Mouse (Mus musculus) hindbrain, embryonic 15.5 days (tissue): ENCODE results near the gene Gm13723. TPM values are rescaled to one million over a fixed set of nuclear protein-coding genes. Genes with fewer than 3 reads are reported as not detected.

Source experiments
- ATAC-seq: fragments of 200-750 bp; cut with Nextera tagmentation; 2 replicates; pipeline ENCODE4 v1.8.0; 2017; ENCODE audit warnings: low read depth, moderate number of reproducible peaks, moderate TSS enrichment; ENCODE audit not compliant: low FRiP score
- H3K27ac ChIP-seq: fragments of 300-500 bp; sonication (generic); replicated peaks from 2 replicates; pipeline ENCODE4 v1.5.1; 2015; ENCODE audit warnings: mild to moderate bottlenecking, inconsistent platforms
- H3K27me3 ChIP-seq: fragments of 300-500 bp; sonication (generic); 2 replicates; pipeline ENCODE4 v1.6.1; 2015; ENCODE audit warnings: control low read depth, inconsistent platforms
- H3K36me3 ChIP-seq: fragments of 300-500 bp; sonication (generic); 2 replicates; pipeline ENCODE4 v1.6.1; 2015; ENCODE audit warnings: control low read depth, inconsistent platforms
- H3K4me1 ChIP-seq: fragments of 300-500 bp; sonication (generic); replicated peaks from 2 replicates; pipeline ENCODE4 v1.6.1; 2015; ENCODE audit warnings: control low read depth, inconsistent platforms
- H3K4me2 ChIP-seq: fragments of 300-500 bp; sonication (generic); 2 replicates; pipeline ENCODE4 v1.6.1; 2015; ENCODE audit warnings: moderate library complexity, mild to moderate bottlenecking, inconsistent platforms
- H3K4me3 ChIP-seq: fragments of 300-500 bp; sonication (generic); 2 replicates; pipeline ENCODE4 v1.5.1; 2015; ENCODE audit warnings: mild to moderate bottlenecking, inconsistent platforms
- H3K9ac ChIP-seq: fragments of 300-500 bp; sonication (generic); 2 replicates; pipeline ENCODE4 v1.6.1; 2015; ENCODE audit warnings: inconsistent platforms
- H3K9me3 ChIP-seq: fragments of 300-500 bp; sonication (generic); 2 replicates; pipeline ENCODE4 v1.6.1; 2016; ENCODE audit warnings: control low read depth, inconsistent platforms
- WGBS: fragments of 180-500 bp; shearing (Covaris S2); methylation state at CpG from one replicate; pipeline ENCODE4 v1.1.7; 2015; 5-methylcytosine and 5-hydroxymethylcytosine counted together
- polyA plus RNA-seq: library from polyadenylated mRNA; unstranded; fragments of >200 nt; fragmentation: Nextera tagmentation; extraction: Ambion mirVana; gene quantifications from 2 replicates; pipeline ENCODE4 v1.2.1, GENCODE M21; 2015

Gene Gm13723
- polyA plus RNA-seq, result not detected in 2 replicates

GRCm38 (mm10) chr2:86874702-86875101, at the start of gene Gm13723:
Gene Gm13723, minus strand, starts transcription at chr2:86874802.
- H3K27ac ChIP-seq, result no peak within 1 kb of the TSS
- H3K4me1 ChIP-seq, result no peaks in the 10 kb centered on the region
- H3K4me3 ChIP-seq, result no peak within 1 kb of the TSS
- no peak within 1 kb of the TSS for H3K4me2 ChIP-seq
- ATAC-seq, result no peak
- no peaks in the 10 kb centered on the region for H3K36me3 ChIP-seq
- no peak within 1 kb of the TSS for H3K9ac ChIP-seq
- H3K27me3 ChIP-seq, result no peaks in the 10 kb centered on the region
- WGBS, result 59% methylated on average over 1 of the region's 1 CpGs
- no peaks in the 10 kb centered on the region for H3K9me3 ChIP-seq

DNA sequence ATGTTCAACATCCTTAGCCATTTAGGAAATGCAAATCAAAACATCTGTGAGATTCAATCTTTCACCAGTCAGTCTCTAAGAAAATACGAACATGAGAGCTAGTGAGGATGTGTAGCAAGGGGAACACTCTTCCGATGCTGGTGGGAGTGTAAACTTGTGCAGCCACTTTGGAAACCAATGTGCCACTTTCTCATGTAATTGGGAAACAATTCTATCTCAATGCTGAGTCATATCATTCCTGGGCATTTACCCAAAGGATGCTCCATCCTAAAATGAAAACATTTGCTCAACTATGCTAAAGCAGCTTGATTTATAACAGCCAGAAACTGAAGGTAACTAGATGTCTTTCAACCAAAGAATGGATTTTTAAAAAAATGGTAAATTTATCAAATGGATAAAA, 31.0 kb upstream of the Gm13723 start:
- H3K9ac ChIP-seq, result no peak overlapping the region
- H3K36me3 ChIP-seq, result no peaks in the 10 kb centered on the region
- H3K4me1 ChIP-seq, result no peaks in the 10 kb centered on the region
- H3K4me3 ChIP-seq, result no peak overlapping the region
- no peak overlapping the region for H3K27ac ChIP-seq
- 93% methylated on average over 2 of the region's 2 CpGs for WGBS
- H3K27me3 ChIP-seq, result no peaks in the 10 kb centered on the region
- no peaks in the 10 kb centered on the region for H3K9me3 ChIP-seq
- no peak overlapping the region for H3K4me2 ChIP-seq
- ATAC-seq, result no peak

DNA sequence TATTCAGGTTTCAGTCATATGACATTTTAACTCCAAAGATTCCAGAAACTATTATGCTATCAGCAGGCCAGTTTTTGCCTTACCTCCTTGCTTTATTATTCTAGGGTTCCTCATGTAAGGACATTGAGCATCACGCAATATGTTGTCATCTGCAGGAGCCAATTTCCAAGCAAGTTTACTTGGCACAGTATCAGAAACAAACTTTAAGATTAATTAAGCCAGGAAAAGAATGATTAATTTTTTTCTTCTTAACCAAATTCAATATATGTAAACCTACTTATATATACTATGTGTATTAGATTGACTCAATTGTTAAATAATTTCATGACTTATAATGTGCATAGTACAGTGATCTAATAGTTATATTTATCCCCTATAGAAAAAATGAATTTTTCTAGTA, 17.5 kb upstream of the Gm13723 start, which contains the start of gene Olfr1097:
Olfr1097 (minus strand) TSS at position 101 of the 400 bp plus-strand sequence.
- ATAC-seq, result no peak
- Histone ChIP-seq H3K4me2 (no peak within 1 kb of the TSS), H3K27me3 (no peaks in the 10 kb centered on the region), H3K27ac (no peak within 1 kb of the TSS), H3K36me3 (no peaks in the 10 kb centered on the region), H3K4me1 (no peaks in the 10 kb centered on the region), H3K4me3 (no peak within 1 kb of the TSS), H3K9me3 (no peaks in the 10 kb centered on the region), H3K9ac (no peak within 1 kb of the TSS)
- 91% methylated on average over 1 of the region's 1 CpGs for WGBS

GRCm38 (mm10) chr2:86851596-86851995, 23.0 kb downstream of the Gm13723 start, which contains the start of gene Olfr1095:
Gene Olfr1095, minus strand, starts transcription at chr2:86851696.
- no peak for ATAC-seq
- Histone ChIP-seq H3K27ac (no peak within 1 kb of the TSS), H3K36me3 (no peaks in the 10 kb centered on the region), H3K4me1 (no peaks in the 10 kb centered on the region), H3K4me2 (no peak within 1 kb of the TSS), H3K4me3 (no peak within 1 kb of the TSS), H3K9me3 (no peaks in the 10 kb centered on the region), H3K27me3 (no peaks in the 10 kb centered on the region), H3K9ac (no peak within 1 kb of the TSS)
- 91% methylated on average over 3 of the region's 3 CpGs for WGBS

DNA sequence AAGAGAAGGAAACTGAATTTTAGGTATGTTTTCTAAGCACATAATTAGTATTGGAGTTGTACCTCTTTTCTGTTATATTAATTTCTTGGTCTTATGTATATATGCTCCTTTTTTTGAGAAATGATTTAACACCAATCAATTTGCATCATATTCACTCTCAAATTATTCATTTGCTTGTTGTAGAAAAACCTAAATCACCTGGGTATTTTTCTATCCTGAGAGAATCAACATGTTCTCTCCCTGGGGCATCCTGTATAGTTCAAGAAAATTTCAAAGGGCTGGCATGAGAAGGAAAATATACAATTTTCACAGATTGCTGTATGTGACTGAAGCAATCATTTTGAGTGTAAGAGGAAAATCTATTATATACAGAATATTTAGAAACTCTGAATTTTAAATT, 50.2 kb downstream of the Gm13723 start, which contains the start of gene Olfr1094:
Olfr1094 (plus strand) TSS at position 301 of the 400 bp plus-strand sequence.
- no peak within 1 kb of the TSS for H3K4me2 ChIP-seq
- no peak within 1 kb of the TSS for H3K4me3 ChIP-seq
- H3K27me3 ChIP-seq, result no peaks in the 10 kb centered on the region
- H3K9me3 ChIP-seq, result no peaks in the 10 kb centered on the region
- H3K27ac ChIP-seq, result no peak within 1 kb of the TSS
- ATAC-seq, result no peak
- no peaks in the 10 kb centered on the region for H3K36me3 ChIP-seq
- no peaks in the 10 kb centered on the region for H3K4me1 ChIP-seq
- no peak within 1 kb of the TSS for H3K9ac ChIP-seq

Other genes with a start within 250 kb of the Gm13723 start
- gene Olfr1084, start 235.1 kb downstream of the Gm13723 start, polyA plus RNA-seq, result not detected in 2 replicates
- gene Olfr1085, start 212.8 kb downstream of the Gm13723 start, polyA plus RNA-seq, result not detected in 2 replicates
- not detected in 2 replicates for gene Olfr1086, start 194.7 kb downstream of the Gm13723 start, polyA plus RNA-seq
- not detected in 2 replicates for gene Olfr1087, start 176.4 kb downstream of the Gm13723 start, polyA plus RNA-seq
- gene Olfr1089, start 141.1 kb downstream of the Gm13723 start, polyA plus RNA-seq, result not detected in 2 replicates
- gene Olfr1090, start 115.8 kb downstream of the Gm13723 start, polyA plus RNA-seq, result not detected in 2 replicates
- not detected in 2 replicates for gene Olfr1093, start 92.3 kb downstream of the Gm13723 start, polyA plus RNA-seq
- gene Olfr141, start 64.8 kb downstream of the Gm13723 start, polyA plus RNA-seq, result not detected in 2 replicates
- gene Olfr1094, start 50.1 kb downstream of the Gm13723 start, polyA plus RNA-seq, result not detected in 2 replicates
- gene Olfr1095, start 23.1 kb downstream of the Gm13723 start, polyA plus RNA-seq, result not detected in 2 replicates
- gene Olfr1097, start 17.4 kb upstream of the Gm13723 start, polyA plus RNA-seq, result not detected in 2 replicates
- not detected in 2 replicates for gene Olfr1098, start 49.7 kb upstream of the Gm13723 start, polyA plus RNA-seq
- gene Olfr1099, start 85.9 kb upstream of the Gm13723 start, polyA plus RNA-seq, result not detected in 2 replicates
- gene Olfr1100, start 105.2 kb upstream of the Gm13723 start, polyA plus RNA-seq, result not detected in 2 replicates
- gene Olfr1101, start 116.4 kb upstream of the Gm13723 start, polyA plus RNA-seq, result not detected in 2 replicates
- gene Olfr1102, start 123.6 kb upstream of the Gm13723 start, polyA plus RNA-seq, result not detected in 2 replicates
- not detected in 2 replicates for gene Olfr1104, start 152.3 kb upstream of the Gm13723 start, polyA plus RNA-seq
- gene Olfr1105, start 161.7 kb upstream of the Gm13723 start, polyA plus RNA-seq, result not detected in 2 replicates
- not detected in 2 replicates for gene Olfr1106, start 177.5 kb upstream of the Gm13723 start, polyA plus RNA-seq
- gene Olfr1107, start 201.0 kb upstream of the Gm13723 start, polyA plus RNA-seq, result not detected in 2 replicates
- not detected in 2 replicates for gene Olfr1109, start 221.2 kb upstream of the Gm13723 start, polyA plus RNA-seq
- gene Olfr259, start 239.8 kb upstream of the Gm13723 start, polyA plus RNA-seq, result not detected in 2 replicates